Mouse (Mus musculus): ENCODE data around the gene Fbxo34. TPM values are rescaled to one million over a fixed set of nuclear protein-coding genes. Genes with fewer than 3 reads are reported as not detected.

Fbxo34 gene
- total and polyA plus RNA-seq, 2 experiments, result 9.7 to 12.7 TPM

- whole genome bisulfite sequencing, result 71% methylated on average over 5 of the region's 5 CpGs
- no peak overlapping the region for H3K9ac ChIP-seq (ENCODE audit: low read depth, low read length)
- DNase-seq (ENCODE audit: extremely low read depth, low read depth, low spot score), result no peak
- H3K27ac ChIP-seq (replicated peaks; ENCODE audit: insufficient read depth, low read depth, low read length), result peak overlapping the region; percentile 55; the same call in 1 of the 2 replicates
- H3K79me2 ChIP-seq (ENCODE audit: control insufficient read depth, insufficient read depth, low read length), result peaks cover 38% of the 10 kb centered on the region
- no peaks in the 10 kb centered on the region for H3K27me3 ChIP-seq (ENCODE audit: control insufficient read depth, insufficient read depth, low read length)
- H3K36me3 ChIP-seq (ENCODE audit: control insufficient read depth, insufficient read depth, low read length), result no peaks in the 10 kb centered on the region
- H3K4me3 ChIP-seq (ENCODE audit: insufficient read depth, low read depth, low read length), result no peak overlapping the region
- H3K4me1 ChIP-seq (ENCODE audit: control insufficient read depth, insufficient read depth, low read length), result peaks cover 16% of the 10 kb centered on the region
- TF ChIP-seq CTCF (IDR thresholded peaks at IDR 0.05; ENCODE audit: low read depth, low read length) (no peak), POLR2A (IDR thresholded peaks at IDR 0.05; ENCODE audit: extremely low read depth, insufficient read depth, low read length) (no peak)
Observed at GRCm38 (mm10) chr14:47498632-47499031, 48.4 kb downstream of the Fbxo34 start.

DNA sequence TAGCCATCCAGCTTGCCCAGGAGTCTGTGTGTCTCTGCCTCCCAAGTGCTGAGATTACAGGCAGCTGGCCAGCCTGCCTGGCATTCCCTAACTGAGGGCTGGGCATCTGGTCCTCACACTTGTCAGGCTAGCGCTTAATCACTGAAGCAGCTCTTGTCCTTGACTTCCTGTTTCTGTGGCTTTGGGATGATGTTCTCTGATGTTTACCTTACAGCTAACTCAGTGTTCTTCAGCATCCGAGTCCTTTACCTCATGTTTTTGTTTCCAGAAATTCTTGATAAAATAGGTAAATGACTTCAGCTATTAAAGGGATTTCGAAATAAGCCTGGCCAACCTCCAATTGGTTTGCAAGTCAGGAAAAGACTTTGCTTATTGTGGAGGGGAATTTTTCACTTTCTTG is 53.8 kb downstream of the Fbxo34 start:
- peaks cover 38% of the 10 kb centered on the region for H3K79me2 ChIP-seq (ENCODE audit: control insufficient read depth, insufficient read depth, low read length)
- peaks cover 14% of the 10 kb centered on the region for H3K4me1 ChIP-seq (ENCODE audit: control insufficient read depth, insufficient read depth, low read length)
- 26% methylated on average over 3 of the region's 3 CpGs for WGBS
- no peaks in the 10 kb centered on the region for H3K27me3 ChIP-seq (ENCODE audit: control insufficient read depth, insufficient read depth, low read length)
- H3K4me3 ChIP-seq (ENCODE audit: insufficient read depth, low read depth, low read length), result no peak overlapping the region
- DNase-seq (ENCODE audit: extremely low read depth, low read depth, low spot score), result peak; percentile 86
- peak overlapping the region; percentile 7 for H3K27ac ChIP-seq (replicated peaks; ENCODE audit: insufficient read depth, low read depth, low read length)
- H3K36me3 ChIP-seq (ENCODE audit: control insufficient read depth, insufficient read depth, low read length), result no peaks in the 10 kb centered on the region
- no peak for TF ChIP-seq POLR2A (IDR thresholded peaks at IDR 0.05; ENCODE audit: extremely low read depth, insufficient read depth, low read length)
- no peak overlapping the region for H3K9ac ChIP-seq (ENCODE audit: low read depth, low read length)

- no peak for DNase-seq (ENCODE audit: extremely low read depth, low read depth, low spot score)
- no peak for TF ChIP-seq CTCF (IDR thresholded peaks at IDR 0.05; ENCODE audit: low read depth, low read length)
- no peak for TF ChIP-seq POLR2A (IDR thresholded peaks at IDR 0.05; ENCODE audit: extremely low read depth, insufficient read depth, low read length)
- H3K27ac ChIP-seq (replicated peaks; ENCODE audit: insufficient read depth, low read depth, low read length), result no peak overlapping the region
- WGBS, result 93% methylated on average over 5 of the region's 5 CpGs
- no peak overlapping the region for H3K4me3 ChIP-seq (ENCODE audit: insufficient read depth, low read depth, low read length)
- no peaks in the 10 kb centered on the region for H3K27me3 ChIP-seq (ENCODE audit: control insufficient read depth, insufficient read depth, low read length)
- H3K9ac ChIP-seq (ENCODE audit: low read depth, low read length), result no peak overlapping the region
- peaks cover 28% of the 10 kb centered on the region; the same call in 1 of the 2 replicates for H3K79me2 ChIP-seq (ENCODE audit: control insufficient read depth, insufficient read depth, low read length)
- peaks cover 14% of the 10 kb centered on the region for H3K4me1 ChIP-seq (ENCODE audit: control insufficient read depth, insufficient read depth, low read length)
- H3K36me3 ChIP-seq (ENCODE audit: control insufficient read depth, insufficient read depth, low read length), result no peaks in the 10 kb centered on the region
Observed at GRCm38 (mm10) chr14:47506676-47507075, 56.5 kb downstream of the Fbxo34 start.

- DNase-seq (ENCODE audit: extremely low read depth, low read depth, low spot score), result no peak
Observed at GRCm38 (mm10) chr14:47508035-47508434, 57.8 kb downstream of the Fbxo34 start.

DNA sequence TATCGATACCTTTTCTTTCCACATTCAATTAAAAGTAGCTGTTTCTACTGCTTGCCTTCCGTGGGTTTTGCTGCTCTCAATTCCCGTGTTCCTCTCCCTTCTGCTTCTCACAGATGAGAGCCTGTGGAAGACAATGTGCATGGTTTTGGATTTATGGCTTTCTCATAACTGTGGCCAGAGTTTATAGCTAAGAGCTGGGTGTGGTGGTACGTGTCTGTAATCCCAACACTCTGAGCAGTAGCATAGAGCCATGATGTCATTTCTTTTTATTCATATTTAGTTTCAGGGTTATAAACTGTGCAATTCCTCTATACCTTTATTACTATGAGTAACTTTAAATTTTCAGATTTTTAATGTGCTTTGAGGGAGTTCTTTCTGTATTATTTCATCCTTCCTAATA is 60.0 kb downstream of the Fbxo34 start:
- Histone ChIP-seq H3K4me3 (ENCODE audit: insufficient read depth, low read depth, low read length) (no peak overlapping the region), H3K27me3 (ENCODE audit: control insufficient read depth, insufficient read depth, low read length) (no peaks in the 10 kb centered on the region), H3K36me3 (ENCODE audit: control insufficient read depth, insufficient read depth, low read length) (no peaks in the 10 kb centered on the region), H3K9ac (ENCODE audit: low read depth, low read length) (no peak overlapping the region), H3K4me1 (ENCODE audit: control insufficient read depth, insufficient read depth, low read length) (peaks cover 11% of the 10 kb centered on the region), H3K79me2 (ENCODE audit: control insufficient read depth, insufficient read depth, low read length) (peaks cover 30% of the 10 kb centered on the region; the same call in 1 of the 2 replicates), H3K27ac (replicated peaks; ENCODE audit: insufficient read depth, low read depth, low read length) (no peak overlapping the region)
- WGBS, result 93% methylated on average over 4 of the region's 4 CpGs
- TF ChIP-seq CTCF (IDR thresholded peaks at IDR 0.05; ENCODE audit: low read depth, low read length) (no peak), POLR2A (IDR thresholded peaks at IDR 0.05; ENCODE audit: extremely low read depth, insufficient read depth, low read length) (no peak)
- DNase-seq (ENCODE audit: extremely low read depth, low read depth, low spot score), result no peak

More at GRCm38 (mm10) chr14:47508035-47508434, 57.8 kb downstream of the Fbxo34 start:
- no peak for TF ChIP-seq CTCF (IDR thresholded peaks at IDR 0.05; ENCODE audit: low read depth, low read length)
- TF ChIP-seq POLR2A (IDR thresholded peaks at IDR 0.05; ENCODE audit: extremely low read depth, insufficient read depth, low read length), result no peak
- Histone ChIP-seq H3K27ac (replicated peaks; ENCODE audit: insufficient read depth, low read depth, low read length) (no peak overlapping the region), H3K4me1 (ENCODE audit: control insufficient read depth, insufficient read depth, low read length) (peaks cover 14% of the 10 kb centered on the region), H3K36me3 (ENCODE audit: control insufficient read depth, insufficient read depth, low read length) (no peaks in the 10 kb centered on the region), H3K9ac (ENCODE audit: low read depth, low read length) (no peak overlapping the region), H3K79me2 (ENCODE audit: control insufficient read depth, insufficient read depth, low read length) (peaks cover 28% of the 10 kb centered on the region; the same call in 1 of the 2 replicates), H3K4me3 (ENCODE audit: insufficient read depth, low read depth, low read length) (no peak overlapping the region), H3K27me3 (ENCODE audit: control insufficient read depth, insufficient read depth, low read length) (no peaks in the 10 kb centered on the region)

GRCm38 (mm10) chr14:47513606-47514005 is 63.4 kb downstream of the Fbxo34 start:
- Histone ChIP-seq H3K4me1 (ENCODE audit: control insufficient read depth, insufficient read depth, low read length) (peaks cover 15% of the 10 kb centered on the region), H3K27ac (replicated peaks; ENCODE audit: insufficient read depth, low read depth, low read length) (no peak overlapping the region), H3K27me3 (ENCODE audit: control insufficient read depth, insufficient read depth, low read length) (no peaks in the 10 kb centered on the region), H3K4me3 (ENCODE audit: insufficient read depth, low read depth, low read length) (no peak overlapping the region), H3K36me3 (ENCODE audit: control insufficient read depth, insufficient read depth, low read length) (no peaks in the 10 kb centered on the region), H3K79me2 (ENCODE audit: control insufficient read depth, insufficient read depth, low read length) (peaks cover 38% of the 10 kb centered on the region), H3K9ac (ENCODE audit: low read depth, low read length) (no peak overlapping the region)
- no peak for TF ChIP-seq CTCF (IDR thresholded peaks at IDR 0.05; ENCODE audit: low read depth, low read length)
- no peak for TF ChIP-seq POLR2A (IDR thresholded peaks at IDR 0.05; ENCODE audit: extremely low read depth, insufficient read depth, low read length)
- 88% methylated on average over 3 of the region's 3 CpGs for WGBS
- no peak for DNase-seq (ENCODE audit: extremely low read depth, low read depth, low spot score)
